Mouse (Mus musculus) cerebellum, adult 2 months (tissue): ENCODE results near the gene Trip4. TPM values are rescaled to one million over a fixed set of nuclear protein-coding genes. Genes with fewer than 3 reads are reported as not detected.
A peak's percentile ranks its signal among the peaks of the same experiment; 100 is the strongest.

ENCODE experiments used
- DNase-seq, 2 experiments: peaks; one replicate each; pipeline ENCODE4 v3.0.0; 2021
- H3K27ac ChIP-seq: fragments of 200-500 bp; 2 replicates; pipeline ENCODE4 v1.5.1; 2012; ENCODE audit warnings: low read length, control low read depth, inconsistent platforms; ENCODE audit not compliant: insufficient read depth
- H3K27me3 ChIP-seq: fragments of 200-500 bp; 2 replicates; pipeline ENCODE4 v1.6.1; 2012; ENCODE audit warnings: inconsistent platforms, mild to moderate bottlenecking, low read length, moderate library complexity; ENCODE audit not compliant: control insufficient read depth, insufficient read depth
- H3K4me1 ChIP-seq: fragments of 200-500 bp; 2 replicates; pipeline ENCODE4 v1.6.1; 2011; ENCODE audit warnings: low read length; ENCODE audit not compliant: control insufficient read depth, insufficient read depth
- H3K4me3 ChIP-seq: fragments of 200-500 bp; replicated peaks from 2 replicates; pipeline ENCODE3; 2011; ENCODE audit warnings: mild to moderate bottlenecking, low read depth, low read length, control low read depth; ENCODE audit not compliant: insufficient read depth
- CTCF ChIP-seq: fragments of 200-500 bp; IDR thresholded peaks from 2 replicates; pipeline ENCODE4 v1.5.1; 2011; ENCODE audit warnings: low read depth, mild to moderate bottlenecking, control low read depth, low read length, moderate library complexity, borderline replicate concordance; ENCODE audit not compliant: insufficient read depth
- POLR2A ChIP-seq: fragments of 200-500 bp; IDR thresholded peaks from 2 replicates; pipeline ENCODE4 v1.6.1; 2011; ENCODE audit warnings: low read length, control low read depth, borderline replicate concordance; ENCODE audit not compliant: insufficient read depth
- WGBS: fragments of 180-500 bp; shearing (Covaris S2); methylation state at CpG from one replicate; pipeline ENCODE4 v1.1.7; 2018; 5-methylcytosine and 5-hydroxymethylcytosine counted together
- polyA plus RNA-seq: library from polyadenylated mRNA; depleted of rRNA; stranded (reverse); fragments of >200 nt; gene quantifications from 2 replicates; pipeline ENCODE4 v1.2.3, GENCODE M21; 2012

Gene Trip4
- polyA plus RNA-seq, 1 experiment: 20.4 TPM

DNA sequence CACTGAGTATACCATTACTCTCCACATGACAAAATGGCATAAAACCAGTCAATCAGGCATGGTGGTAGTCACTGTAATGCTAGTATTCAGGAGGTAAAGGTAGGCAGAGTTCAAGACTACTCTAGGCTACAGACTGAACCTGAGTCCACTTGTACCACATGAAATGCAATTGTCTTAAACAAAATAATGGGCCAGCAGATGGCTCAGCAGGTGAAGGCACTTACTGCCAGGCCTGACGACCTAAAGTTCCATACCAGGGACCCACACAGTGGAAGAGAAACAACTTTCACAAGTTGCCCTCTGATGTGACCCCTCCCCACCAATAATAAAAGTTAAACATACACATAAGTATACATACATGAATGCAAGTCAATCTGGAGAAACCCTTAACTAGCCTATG lies 100.8 kb downstream of the Trip4 start:
- H3K27me3 ChIP-seq: no peaks in the 10 kb centered on the region
- peak in 1 of 2 experiments; percentile 62 for DNase-seq
- peaks cover 8% of the 10 kb centered on the region for H3K4me1 ChIP-seq
- TF ChIP-seq POLR2A: no peak
- WGBS: 10% methylated on average over 1 of the region's 1 CpGs
- no peak overlapping the region for H3K27ac ChIP-seq
- no peak overlapping the region for H3K4me3 ChIP-seq

GRCm38 (mm10) chr9:65807251-65807650 lies 101.3 kb downstream of the Trip4 start:
- Histone ChIP-seq H3K4me1 (peaks cover 8% of the 10 kb centered on the region), H3K4me3 (no peak overlapping the region), H3K27me3 (no peaks in the 10 kb centered on the region), H3K27ac (no peak overlapping the region)
- WGBS: 9% methylated on average over 5 of the region's 5 CpGs
- TF ChIP-seq CTCF (no peak), POLR2A (no peak)
- DNase-seq: peak; percentile 52 to 59

- H3K4me3 ChIP-seq: no peak overlapping the region
- WGBS: 12% methylated on average over 4 of the region's 4 CpGs
- peaks cover 16% of the 10 kb centered on the region for H3K4me1 ChIP-seq
- TF ChIP-seq CTCF (0 out of 2 replicates have a peak, but pooled peaks have one; percentile 5), POLR2A (no peak)
- H3K27me3 ChIP-seq: no peaks in the 10 kb centered on the region
- peak; percentile 44 to 82 for DNase-seq
- H3K27ac ChIP-seq: peak overlapping the region; percentile 65
Observed at GRCm38 (mm10) chr9:65799770-65800169, 108.8 kb downstream of the Trip4 start.

GRCm38 (mm10) chr9:65795651-65796050 lies 112.9 kb downstream of the Trip4 start:
- 43% methylated on average over 2 of the region's 2 CpGs for WGBS
- no peak overlapping the region for H3K27ac ChIP-seq

DNA sequence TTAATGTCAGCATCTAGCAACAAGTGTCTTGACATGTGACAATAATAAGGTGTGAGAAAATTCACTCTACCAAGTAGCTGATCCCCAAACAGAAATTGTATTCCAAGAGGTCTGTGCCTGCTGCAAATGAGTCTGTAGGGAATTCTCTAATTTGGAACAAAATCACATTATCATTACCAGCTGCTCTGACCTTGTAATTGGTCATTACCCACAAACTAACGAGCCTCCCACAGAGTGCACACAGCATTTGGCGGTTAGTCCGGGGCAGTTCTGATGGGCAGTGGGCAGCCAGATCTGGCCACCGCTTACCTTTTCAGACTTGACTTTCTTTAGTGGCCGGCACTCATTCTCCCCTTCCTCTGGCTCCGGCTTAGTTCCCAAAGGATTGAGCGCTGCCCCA lies 114.3 kb downstream of the Trip4 start:
- H3K27me3 ChIP-seq: no peaks in the 10 kb centered on the region
- H3K4me1 ChIP-seq: peaks cover 31% of the 10 kb centered on the region
- 63% methylated on average over 7 of the region's 7 CpGs for WGBS
- DNase-seq: no peak
- no peak overlapping the region for H3K4me3 ChIP-seq
- no peak overlapping the region for H3K27ac ChIP-seq
- TF ChIP-seq CTCF: no peak
- TF ChIP-seq POLR2A: no peak

More at GRCm38 (mm10) chr9:65795651-65796050, 112.9 kb downstream of the Trip4 start:
- peaks cover 33% of the 10 kb centered on the region for H3K4me1 ChIP-seq
- no peak for TF ChIP-seq CTCF
- no peak for TF ChIP-seq POLR2A
- DNase-seq: no peak
- no peak overlapping the region for H3K4me3 ChIP-seq
- H3K27me3 ChIP-seq: no peaks in the 10 kb centered on the region

- DNase-seq: no peak
- TF ChIP-seq POLR2A (no peak), CTCF (no peak)
- WGBS: 31% methylated on average over 3 of the region's 3 CpGs
Observed at GRCm38 (mm10) chr9:65793506-65793905, 115.1 kb downstream of the Trip4 start.

DNA sequence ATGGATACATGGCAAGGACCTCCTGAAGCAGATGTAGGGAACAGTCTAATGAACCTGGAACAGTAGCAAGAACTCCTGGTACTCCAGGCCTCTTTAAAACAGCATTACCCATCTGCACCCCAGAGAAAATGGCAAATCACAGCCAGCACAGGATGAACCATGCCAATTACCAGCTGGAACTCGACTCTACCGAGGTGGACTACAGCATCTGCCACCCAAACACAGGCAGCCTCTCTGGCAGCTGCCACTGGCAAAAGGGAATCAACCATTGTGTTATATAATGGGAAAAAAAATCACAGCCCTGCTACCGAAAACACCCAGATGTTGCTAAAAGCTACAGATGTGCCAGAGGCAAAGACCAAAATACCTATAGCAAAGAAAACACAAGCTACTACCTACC lies 115.5 kb downstream of the Trip4 start:
- no peak overlapping the region for H3K4me3 ChIP-seq
- peaks cover 31% of the 10 kb centered on the region for H3K4me1 ChIP-seq
- DNase-seq: no peak
- H3K27ac ChIP-seq: no peak overlapping the region
- H3K27me3 ChIP-seq: no peaks in the 10 kb centered on the region
- TF ChIP-seq CTCF (no peak), POLR2A (no peak)
- 5% methylated on average over 3 of the region's 3 CpGs for WGBS

More at GRCm38 (mm10) chr9:65793506-65793905, 115.1 kb downstream of the Trip4 start:
- no peaks in the 10 kb centered on the region for H3K27me3 ChIP-seq
- H3K4me1 ChIP-seq: peaks cover 31% of the 10 kb centered on the region
- no peak overlapping the region for H3K27ac ChIP-seq
- H3K4me3 ChIP-seq: no peak overlapping the region

- no peaks in the 10 kb centered on the region for H3K27me3 ChIP-seq
- H3K27ac ChIP-seq: no peak overlapping the region
- no peak for DNase-seq
- TF ChIP-seq CTCF: no peak
- TF ChIP-seq POLR2A: no peak
- no peak overlapping the region for H3K4me3 ChIP-seq
- peaks cover 37% of the 10 kb centered on the region for H3K4me1 ChIP-seq
Observed at GRCm38 (mm10) chr9:65791846-65792245, 116.7 kb downstream of the Trip4 start.
